Mouse (Mus musculus): Measurements from ENCODE around the gene Gm49405. TPM values are rescaled to one million over a fixed set of nuclear protein-coding genes. Genes with fewer than 3 reads are reported as not detected.
"Not testable (repeated sequence)": the region's sequence is repeated elsewhere in the genome, so short reads cannot be mapped to it uniquely, and the experiment has no call there.

Gm49405 gene
- total RNA-seq, 1 experiment: 1.9 TPM

DNA sequence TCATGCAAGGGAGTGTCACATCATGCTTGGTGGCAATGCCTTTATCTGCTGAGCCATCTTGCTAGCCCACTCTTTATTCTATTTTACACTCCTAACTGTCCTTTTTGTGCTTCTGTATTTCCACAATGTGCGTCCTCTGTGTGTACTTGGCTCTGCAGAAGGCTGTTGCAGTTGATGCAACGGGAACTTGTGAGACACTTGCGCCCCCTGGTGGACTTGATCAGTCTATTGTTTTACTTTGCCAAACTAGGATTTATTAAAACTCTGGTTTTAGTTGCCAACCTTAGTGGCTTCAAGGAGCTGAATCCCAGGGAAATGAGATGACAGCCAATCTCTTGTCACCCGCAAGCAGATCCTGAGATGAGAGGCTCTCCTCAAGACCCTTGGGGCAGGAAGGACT, 47.4 kb downstream of the Gm49405 start:
- no peaks in the 10 kb centered on the region for H3K9me3 ChIP-seq (ENCODE audit: control insufficient read depth, insufficient read depth, low read depth, low read length)
- no peak overlapping the region; the same call in 1 of the 2 replicates for H3K27ac ChIP-seq (ENCODE audit: insufficient read depth, low read depth, low read length, poor library complexity, severe bottlenecking)
- TF ChIP-seq ZC3H11A (IDR thresholded peaks at IDR 0.05; ENCODE audit: borderline replicate concordance, low read depth, low read length): peak; percentile 70; the same call in 1 of the 2 replicates
- TF ChIP-seq CHD2 (IDR thresholded peaks at IDR 0.05; ENCODE audit: low read depth, low read length): no peak
- H3K9ac ChIP-seq (ENCODE audit: insufficient read depth, low read depth, low read length, poor library complexity, severe bottlenecking): no peak overlapping the region; the same call in 1 of the 2 replicates
- H3K36me3 ChIP-seq (ENCODE audit: control insufficient read depth, insufficient read depth, low read length, poor library complexity, severe bottlenecking): no peaks in the 10 kb centered on the region; the same call in 1 of the 2 replicates
- peaks cover 2 to 8% of the 10 kb centered on the region in 2 experiments; a peak in 3 of 4 replicates for H3K4me1 ChIP-seq (ENCODE audit: control insufficient read depth in 2 of 2, insufficient read depth in 2 of 2, low read length in 2 of 2, poor library complexity in 1 of 2)
- in situ Hi-C loops (cut with MboI; ENCODE audit: low sequenced_read_pairs in 2 of 2, unreplicated experiment in 2 of 2): no loop called here
- H3K4me3 ChIP-seq (ENCODE audit: insufficient read depth in 1 of 2, low read depth in 1 of 2, low read length in 2 of 2, poor library complexity in 1 of 2, severe bottlenecking in 1 of 2): no peak overlapping the region
- peak; percentile 86 for DNase-seq (ENCODE audit: low read depth, low spot score)

DNA sequence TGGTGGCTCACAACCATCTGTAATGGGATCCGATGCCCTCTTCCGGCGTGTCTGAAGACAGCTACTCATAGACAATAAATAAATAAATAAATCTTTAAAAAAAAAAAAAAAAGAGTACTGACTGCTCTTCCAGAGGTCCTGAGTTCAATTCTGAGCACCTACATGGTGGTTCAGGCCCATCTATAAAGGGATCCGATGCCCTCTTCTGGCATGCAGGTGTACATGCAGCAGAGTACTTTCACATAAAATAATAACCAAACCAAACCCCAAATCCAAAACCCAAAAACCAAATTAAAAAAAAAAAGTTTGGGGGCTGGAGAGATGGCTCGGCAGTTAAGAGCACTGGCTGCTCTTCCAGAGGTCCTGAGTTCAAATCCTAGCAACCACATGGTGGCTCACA, 48.6 kb downstream of the Gm49405 start:
- 0 out of 2 replicates have a peak, but pooled peaks have one; percentile 7 for TF ChIP-seq ZNF384 (IDR thresholded peaks at IDR 0.05; ENCODE audit: low read depth, low read length)
- in situ Hi-C loops (cut with MboI; ENCODE audit: low sequenced_read_pairs in 2 of 2, unreplicated experiment in 2 of 2); H3K4me3 ChIP-seq (ENCODE audit: insufficient read depth in 1 of 2, low read depth in 1 of 2, low read length in 2 of 2, poor library complexity in 1 of 2, severe bottlenecking in 1 of 2); DNase-seq (ENCODE audit: low read depth, low spot score); H3K9ac ChIP-seq (ENCODE audit: insufficient read depth, low read depth, low read length, poor library complexity, severe bottlenecking); H3K36me3 ChIP-seq (ENCODE audit: control insufficient read depth, insufficient read depth, low read length, poor library complexity, severe bottlenecking); H3K4me1 ChIP-seq (ENCODE audit: control insufficient read depth in 2 of 2, insufficient read depth in 2 of 2, low read length in 2 of 2, poor library complexity in 1 of 2); H3K9me3 ChIP-seq (ENCODE audit: control insufficient read depth, insufficient read depth, low read depth, low read length); H3K27ac ChIP-seq (ENCODE audit: insufficient read depth, low read depth, low read length, poor library complexity, severe bottlenecking): not testable (repeated sequence)

DNA sequence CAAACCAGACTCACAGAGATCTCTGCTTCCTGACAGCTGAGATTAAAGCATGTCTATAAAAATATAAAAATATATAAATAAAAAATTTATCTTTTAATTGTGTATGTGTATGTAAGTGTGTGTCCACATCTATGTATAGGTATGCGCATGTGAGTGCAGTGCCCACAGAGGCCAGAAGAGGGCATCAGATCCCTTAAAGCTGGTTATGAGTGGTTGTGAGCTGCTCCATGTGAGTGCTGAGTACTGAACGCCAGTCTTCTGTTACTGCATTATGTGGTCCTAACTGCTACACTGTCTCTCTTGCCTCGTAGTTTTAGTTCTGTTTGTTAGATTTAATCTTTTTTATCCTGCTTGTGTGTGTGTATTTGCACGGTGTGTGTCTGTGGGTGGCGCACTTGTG, 50.6 kb downstream of the Gm49405 start:
- no peak for TF ChIP-seq HCFC1 (IDR thresholded peaks at IDR 0.05; ENCODE audit: borderline replicate concordance, insufficient read depth, low read length)
- no peak for TF ChIP-seq CHD2 (IDR thresholded peaks at IDR 0.05; ENCODE audit: low read depth, low read length)
- no peak for TF ChIP-seq ZNF384 (IDR thresholded peaks at IDR 0.05; ENCODE audit: low read depth, low read length)
- TF ChIP-seq MAFK (IDR thresholded peaks at IDR 0.05; ENCODE audit: insufficient read depth, low read depth, low read length): no peak
- TF ChIP-seq ZC3H11A (IDR thresholded peaks at IDR 0.05; ENCODE audit: borderline replicate concordance, low read depth, low read length): no peak
- Histone ChIP-seq H3K27ac (ENCODE audit: insufficient read depth, low read depth, low read length, poor library complexity, severe bottlenecking) (no peak overlapping the region), H3K4me1 (ENCODE audit: control insufficient read depth in 2 of 2, insufficient read depth in 2 of 2, low read length in 2 of 2, poor library complexity in 1 of 2) (peaks cover 8 to 10% of the 10 kb centered on the region in 2 experiments), H3K36me3 (ENCODE audit: control insufficient read depth, insufficient read depth, low read length, poor library complexity, severe bottlenecking) (no peaks in the 10 kb centered on the region), H3K9ac (ENCODE audit: insufficient read depth, low read depth, low read length, poor library complexity, severe bottlenecking) (no peak overlapping the region), H3K4me3 (ENCODE audit: insufficient read depth in 1 of 2, low read depth in 1 of 2, low read length in 2 of 2, poor library complexity in 1 of 2, severe bottlenecking in 1 of 2) (no peak overlapping the region), H3K9me3 (ENCODE audit: control insufficient read depth, insufficient read depth, low read depth, low read length) (no peaks in the 10 kb centered on the region)
- DNase-seq (ENCODE audit: low read depth, low spot score): no peak
- in situ Hi-C loops (cut with MboI; ENCODE audit: low sequenced_read_pairs in 2 of 2, unreplicated experiment in 2 of 2): no loop called here

DNA sequence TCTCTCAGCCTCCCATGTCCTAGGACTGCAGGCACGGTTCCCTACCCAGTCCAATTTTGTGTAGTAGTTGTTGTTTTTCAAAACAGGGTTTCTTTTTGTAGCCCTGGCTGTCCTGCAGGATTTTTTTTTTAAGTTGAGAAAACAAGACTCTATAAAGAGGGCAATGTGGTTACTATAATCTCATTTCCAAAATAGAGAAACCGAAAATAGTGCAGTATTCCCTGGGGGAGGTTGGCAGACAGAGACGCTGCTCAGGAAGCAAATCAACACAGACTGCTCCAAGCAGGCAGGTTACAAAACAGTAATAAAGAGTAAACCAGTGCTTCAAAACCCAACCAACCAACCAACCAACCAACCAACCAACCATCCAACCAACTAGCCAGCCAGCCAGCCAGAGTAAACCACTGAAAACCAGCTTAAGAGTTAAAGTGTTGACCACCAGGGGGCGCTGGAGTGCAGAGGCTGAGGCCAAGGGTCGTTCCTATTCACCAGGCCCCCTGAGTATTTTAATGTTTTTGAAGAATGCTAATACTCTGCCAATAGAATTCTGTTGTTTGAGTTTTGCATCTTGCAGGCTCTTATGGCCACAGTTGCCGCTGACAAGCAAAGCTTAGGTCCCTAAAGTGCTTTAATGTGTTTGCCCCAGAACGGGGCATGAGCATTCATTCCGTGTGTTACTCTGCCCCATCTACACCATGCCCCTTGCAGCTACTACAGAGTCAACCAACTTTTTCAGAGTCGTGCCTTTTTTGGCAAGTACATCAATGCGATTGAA, 51.5 kb downstream of the Gm49405 start:
- TF ChIP-seq MAFK (IDR thresholded peaks at IDR 0.05; ENCODE audit: insufficient read depth, low read depth, low read length) (no peak), HCFC1 (IDR thresholded peaks at IDR 0.05; ENCODE audit: borderline replicate concordance, insufficient read depth, low read length) (no peak), ZC3H11A (IDR thresholded peaks at IDR 0.05; ENCODE audit: borderline replicate concordance, low read depth, low read length) (no peak), ZNF384 (IDR thresholded peaks at IDR 0.05; ENCODE audit: low read depth, low read length) (no peak)
- H3K36me3 ChIP-seq (ENCODE audit: control insufficient read depth, insufficient read depth, low read length, poor library complexity, severe bottlenecking): no peaks in the 10 kb centered on the region
- no peak overlapping the region for H3K4me3 ChIP-seq (ENCODE audit: insufficient read depth in 1 of 2, low read depth in 1 of 2, low read length in 2 of 2, poor library complexity in 1 of 2, severe bottlenecking in 1 of 2)
- peak; percentile 64 for DNase-seq (ENCODE audit: low read depth, low spot score)
- in situ Hi-C loops (cut with MboI; ENCODE audit: low sequenced_read_pairs in 2 of 2, unreplicated experiment in 2 of 2): no loop called here
- no peak overlapping the region for H3K9ac ChIP-seq (ENCODE audit: insufficient read depth, low read depth, low read length, poor library complexity, severe bottlenecking)
- no peaks in the 10 kb centered on the region for H3K9me3 ChIP-seq (ENCODE audit: control insufficient read depth, insufficient read depth, low read depth, low read length)
- H3K27ac ChIP-seq (ENCODE audit: insufficient read depth, low read depth, low read length, poor library complexity, severe bottlenecking): no peak overlapping the region
- H3K4me1 ChIP-seq (ENCODE audit: control insufficient read depth in 2 of 2, insufficient read depth in 2 of 2, low read length in 2 of 2, poor library complexity in 1 of 2): peaks cover 10 to 13% of the 10 kb centered on the region in 2 experiments

DNA sequence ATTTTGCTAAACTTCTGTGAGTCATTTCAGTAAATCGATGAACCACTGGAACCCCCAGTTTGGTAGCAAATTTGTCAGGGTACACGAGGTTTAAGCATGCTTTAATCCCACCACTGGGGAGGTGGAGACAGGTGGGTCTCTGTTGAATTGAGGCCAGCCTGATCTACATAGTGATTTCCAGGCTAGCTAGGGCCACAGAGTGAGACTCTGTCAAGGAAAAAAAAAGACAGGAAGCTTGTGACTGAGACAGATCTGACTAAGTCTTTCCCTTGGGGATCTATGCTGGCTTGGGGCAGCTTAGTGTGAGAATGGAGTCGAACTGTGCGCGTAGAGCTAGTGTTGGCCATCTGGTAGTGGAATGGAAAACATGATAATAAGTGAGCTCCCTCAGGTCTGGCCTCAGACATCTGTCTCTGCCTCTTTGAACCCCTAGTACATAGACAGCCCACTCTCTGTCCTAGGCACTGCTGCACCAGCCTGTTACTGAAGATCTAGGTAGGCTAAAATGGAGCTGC, 52.1 kb downstream of the Gm49405 start:
- no peak overlapping the region for H3K27ac ChIP-seq (ENCODE audit: insufficient read depth, low read depth, low read length, poor library complexity, severe bottlenecking)
- H3K9me3 ChIP-seq (ENCODE audit: control insufficient read depth, insufficient read depth, low read depth, low read length): no peaks in the 10 kb centered on the region
- H3K9ac ChIP-seq (ENCODE audit: insufficient read depth, low read depth, low read length, poor library complexity, severe bottlenecking): no peak overlapping the region
- DNase-seq (ENCODE audit: low read depth, low spot score): no peak
- H3K4me1 ChIP-seq (ENCODE audit: control insufficient read depth in 2 of 2, insufficient read depth in 2 of 2, low read length in 2 of 2, poor library complexity in 1 of 2): peaks cover 6 to 17% of the 10 kb centered on the region in 2 experiments; a peak in 3 of 4 replicates
- in situ Hi-C loops (cut with MboI; ENCODE audit: low sequenced_read_pairs in 2 of 2, unreplicated experiment in 2 of 2): no loop called here
- TF ChIP-seq CHD2 (IDR thresholded peaks at IDR 0.05; ENCODE audit: low read depth, low read length): no peak
- no peak for TF ChIP-seq ZNF384 (IDR thresholded peaks at IDR 0.05; ENCODE audit: low read depth, low read length)
- TF ChIP-seq HCFC1 (IDR thresholded peaks at IDR 0.05; ENCODE audit: borderline replicate concordance, insufficient read depth, low read length): no peak
- no peak for TF ChIP-seq MAFK (IDR thresholded peaks at IDR 0.05; ENCODE audit: insufficient read depth, low read depth, low read length)
- no peak for TF ChIP-seq ZC3H11A (IDR thresholded peaks at IDR 0.05; ENCODE audit: borderline replicate concordance, low read depth, low read length)
- no peak overlapping the region for H3K4me3 ChIP-seq (ENCODE audit: insufficient read depth in 1 of 2, low read depth in 1 of 2, low read length in 2 of 2, poor library complexity in 1 of 2, severe bottlenecking in 1 of 2)
- no peaks in the 10 kb centered on the region for H3K36me3 ChIP-seq (ENCODE audit: control insufficient read depth, insufficient read depth, low read length, poor library complexity, severe bottlenecking)

All from ES-E14 (cell line).